Mouse (Mus musculus) urinary bladder, adult 2 months (tissue): ENCODE measurements around the gene Nop9. TPM values are rescaled to one million over a fixed set of nuclear protein-coding genes. Genes with fewer than 3 reads are reported as not detected.

Experiments used
- DNase-seq: peaks from one replicate; pipeline ENCODE4 v3.0.0; 2022; ENCODE audit warnings: low spot score
- polyA plus RNA-seq: library from polyadenylated mRNA; depleted of rRNA; stranded (reverse); fragments of >200 nt; gene quantifications from 2 replicates; pipeline ENCODE4 v1.2.3, GENCODE M21; 2012

Gene Nop9
- polyA plus RNA-seq, 1 experiment = 13.8 TPM

GRCm38 (mm10) chr14:55727889-55728685 lies 17.4 kb upstream of the Nop9 start:
- no peak for DNase-seq

- no peak for DNase-seq
Observed at GRCm38 (mm10) chr14:55730116-55730515, 15.4 kb upstream of the Nop9 start.

DNA sequence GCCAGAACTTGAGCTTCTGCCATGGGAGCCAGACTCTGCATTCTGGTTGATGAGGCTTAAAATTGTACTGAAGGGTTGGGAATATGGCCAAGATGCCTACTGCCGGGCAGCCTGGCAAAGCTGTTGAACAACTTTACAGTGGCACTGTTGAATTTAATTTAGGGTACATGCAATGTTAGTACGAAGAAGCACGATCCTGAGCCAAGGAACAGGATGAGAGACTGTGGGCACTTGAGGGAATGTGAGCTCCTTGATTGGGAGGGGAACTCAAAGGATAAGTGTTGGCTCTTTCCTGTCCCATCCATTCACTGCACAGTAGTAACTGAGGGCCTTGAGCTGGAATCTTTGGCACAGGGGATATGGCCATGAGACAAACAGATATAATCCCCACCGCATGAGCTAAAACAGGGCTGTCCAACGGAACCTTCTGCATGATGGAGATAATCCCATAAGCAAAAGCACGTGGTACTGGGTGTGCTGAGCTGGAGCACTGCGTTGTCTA lies 14.9 kb upstream of the Nop9 start:
- no peak for DNase-seq

- DNase-seq = no peak
Observed at GRCm38 (mm10) chr14:55733889-55734288, 11.6 kb upstream of the Nop9 start.

DNA sequence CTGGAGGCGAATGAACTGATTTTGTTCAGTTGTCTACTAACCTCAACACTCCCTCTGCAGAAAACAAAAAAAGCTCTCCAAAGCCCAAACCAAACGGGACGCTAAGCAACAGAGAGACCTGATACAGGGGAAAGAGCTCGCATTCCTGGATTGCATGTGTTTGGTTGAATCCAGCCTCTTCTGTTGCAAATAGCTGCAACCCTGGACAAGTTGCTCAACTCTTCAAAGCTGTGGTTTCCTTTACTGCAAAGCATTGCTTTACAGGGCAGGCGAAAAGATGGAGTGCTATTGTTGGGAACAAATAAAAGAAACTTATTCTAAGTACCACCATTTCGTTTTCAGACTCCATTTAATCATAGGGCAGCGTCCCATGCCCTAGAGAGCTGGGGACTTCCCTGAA lies 10.6 kb upstream of the Nop9 start:
- no peak for DNase-seq

- DNase-seq = no peak
Observed at GRCm38 (mm10) chr14:55735334-55735733, 10.2 kb upstream of the Nop9 start.

- DNase-seq = no peak
Observed at GRCm38 (mm10) chr14:55735758-55736157, 9.7 kb upstream of the Nop9 start.

GRCm38 (mm10) chr14:55737086-55737687 lies 8.3 kb upstream of the Nop9 start:
- no peak for DNase-seq

- peak; percentile 65 for DNase-seq
Observed at GRCm38 (mm10) chr14:55743711-55744110, 1.8 kb upstream of the Nop9 start.

DNA sequence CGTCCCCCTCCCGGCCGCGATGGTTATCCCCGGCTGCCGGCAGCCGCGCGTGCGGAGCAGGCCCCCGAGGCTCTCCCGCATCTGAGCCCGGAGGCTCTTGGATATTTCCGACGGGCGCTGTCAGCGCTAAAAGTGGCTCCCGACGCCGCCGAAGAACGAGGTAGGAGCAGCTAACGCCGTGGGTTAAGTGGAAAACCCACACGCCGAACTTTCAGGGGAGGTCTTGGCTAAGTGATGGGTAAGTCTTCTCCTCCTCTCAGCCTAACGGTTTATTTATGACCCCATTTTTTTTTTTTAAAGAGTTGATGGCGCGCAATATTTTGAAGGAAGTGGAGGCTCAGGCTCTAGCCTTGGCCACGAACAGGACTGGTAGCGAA lies 356 bp downstream of the Nop9 start:
- DNase-seq = no peak

DNA sequence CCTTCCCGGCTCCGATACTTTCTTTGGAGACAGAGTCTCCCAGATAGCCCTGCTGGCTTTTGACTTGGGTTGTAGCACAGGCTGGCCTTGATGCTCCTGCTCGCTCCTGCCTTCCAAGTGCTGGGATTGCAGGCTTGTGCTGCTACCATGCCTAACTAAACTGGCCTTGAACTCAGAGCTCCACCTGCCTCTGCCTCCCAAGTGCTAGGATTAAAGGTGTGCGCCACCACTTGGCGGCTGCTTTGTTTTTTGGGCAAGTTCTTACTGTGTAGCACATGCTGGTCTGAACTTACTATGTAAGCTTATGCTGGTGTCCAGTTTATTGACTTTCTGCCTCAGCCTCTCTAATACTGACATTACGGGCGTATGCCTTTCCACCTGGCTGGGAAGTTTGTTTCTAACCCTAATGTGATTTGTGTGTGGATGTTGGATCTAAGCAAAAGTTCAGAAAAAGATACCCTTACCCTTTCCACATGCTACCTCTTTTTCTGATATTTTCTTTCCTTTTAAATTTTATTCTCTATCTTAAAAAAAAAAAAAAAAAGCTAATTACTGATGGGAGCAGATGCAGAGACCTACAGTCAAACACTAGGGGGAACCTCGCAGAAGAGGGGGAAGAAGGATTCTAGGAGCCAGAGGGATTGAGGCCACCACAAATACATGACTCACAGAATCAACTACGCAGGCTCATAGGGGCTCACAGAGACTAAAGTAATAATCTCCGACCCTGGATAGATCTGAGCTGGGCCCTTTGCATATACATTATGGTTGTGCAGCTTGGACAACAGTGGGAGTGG lies 1.8 kb downstream of the Nop9 start:
- DNase-seq = no peak

DNA sequence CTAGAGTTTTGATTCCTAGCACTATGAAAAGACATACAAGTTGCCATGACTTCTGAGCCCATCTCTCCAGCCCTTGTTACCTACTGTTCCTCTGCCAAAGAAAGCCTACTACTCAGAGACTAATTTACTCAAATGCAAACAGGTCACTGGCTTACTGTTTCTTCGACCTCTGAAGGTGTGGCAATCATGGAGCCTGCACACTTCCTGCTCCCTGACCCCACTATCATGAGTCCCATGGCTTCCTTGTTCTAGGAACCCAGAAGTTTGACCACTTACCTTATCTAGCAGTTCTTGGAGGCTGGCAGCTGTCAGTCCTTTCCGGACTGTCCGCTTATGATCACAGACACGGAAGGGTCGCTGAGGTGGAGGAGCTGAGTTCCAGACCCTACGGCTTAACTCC lies 12.1 kb downstream of the Nop9 start:
- DNase-seq = no peak

GRCm38 (mm10) chr14:55758363-55758784 lies 12.9 kb downstream of the Nop9 start, which contains the start of gene Cideb:
Cideb (minus strand) TSS chr14:55758458.
- no peak for DNase-seq

DNA sequence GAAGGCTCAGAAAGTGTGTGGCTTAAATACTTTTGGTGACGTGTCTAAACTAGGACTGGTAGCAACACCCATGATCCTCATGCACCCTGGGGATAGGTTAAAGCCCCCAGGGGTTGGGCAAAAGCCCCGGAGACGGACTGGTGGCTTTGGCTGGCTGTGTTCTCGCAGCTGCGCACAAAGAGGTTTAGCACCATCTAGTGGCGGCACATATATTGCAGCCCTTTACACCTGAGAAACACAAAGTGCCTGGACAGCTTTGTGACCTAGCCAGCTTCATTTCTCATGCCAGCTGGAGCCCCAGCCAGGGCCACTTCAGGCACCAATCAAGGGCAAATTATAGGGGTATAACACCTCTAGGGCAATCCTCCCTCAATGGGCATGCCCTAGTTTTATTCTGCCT lies 14.7 kb downstream of the Nop9 start:
- peak; percentile 60 for DNase-seq

DNA sequence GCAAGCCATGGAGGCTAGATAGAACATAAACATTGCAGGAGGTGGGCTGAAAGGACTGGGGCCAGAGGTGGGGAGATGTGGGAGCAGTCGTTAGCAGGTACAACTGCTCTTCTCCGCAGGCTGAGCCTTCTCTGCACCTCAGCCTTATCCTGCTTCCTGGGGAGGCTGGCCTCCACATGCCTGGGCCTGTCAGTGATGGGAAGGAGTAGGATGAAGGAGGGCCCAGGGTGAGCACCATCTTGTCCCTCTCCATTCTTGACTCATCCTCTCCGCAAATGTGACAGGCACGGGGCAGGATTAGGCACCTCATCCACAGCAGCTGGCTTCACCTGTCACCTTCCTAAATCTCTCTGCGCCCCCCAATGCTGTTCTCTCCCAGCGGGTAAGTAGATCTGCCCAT lies 15.7 kb downstream of the Nop9 start, which contains the start of gene Ltb4r2:
TSS of gene Ltb4r2 (plus strand) at position 266 of the 400 bp plus-strand sequence.
- DNase-seq = no peak

- DNase-seq = no peak
Observed at GRCm38 (mm10) chr14:55762001-55762821, 16.7 kb downstream of the Nop9 start.

- DNase-seq = no peak
Observed at GRCm38 (mm10) chr14:55763166-55763565, 17.7 kb downstream of the Nop9 start.

DNA sequence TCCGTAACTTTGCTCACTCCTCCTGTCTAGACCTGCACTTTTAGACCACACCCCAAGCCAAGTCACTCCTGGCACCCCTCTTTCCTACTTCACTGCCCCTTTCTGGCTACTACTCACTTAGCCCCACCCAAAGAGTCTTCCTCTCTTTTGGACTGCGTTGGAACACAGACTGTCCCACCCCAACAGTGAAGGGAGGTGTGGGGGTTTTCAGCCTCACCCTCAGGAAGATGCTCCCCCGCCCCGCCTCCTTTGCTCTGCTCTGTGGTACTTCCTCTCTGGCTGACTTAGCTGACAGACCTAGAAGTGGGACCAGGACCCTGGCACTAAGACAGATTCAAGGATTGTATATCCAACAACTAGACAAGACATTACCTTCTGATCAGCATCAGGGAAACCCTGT lies 20.2 kb downstream of the Nop9 start, which contains the start of gene Ltb4r1:
TSS of gene Ltb4r1 (plus strand) at position 267 of the 400 bp plus-strand sequence.
- no peak for DNase-seq

- DNase-seq = peak; percentile 49
Observed at GRCm38 (mm10) chr14:55767519-55768414, 22.3 kb downstream of the Nop9 start.

DNA sequence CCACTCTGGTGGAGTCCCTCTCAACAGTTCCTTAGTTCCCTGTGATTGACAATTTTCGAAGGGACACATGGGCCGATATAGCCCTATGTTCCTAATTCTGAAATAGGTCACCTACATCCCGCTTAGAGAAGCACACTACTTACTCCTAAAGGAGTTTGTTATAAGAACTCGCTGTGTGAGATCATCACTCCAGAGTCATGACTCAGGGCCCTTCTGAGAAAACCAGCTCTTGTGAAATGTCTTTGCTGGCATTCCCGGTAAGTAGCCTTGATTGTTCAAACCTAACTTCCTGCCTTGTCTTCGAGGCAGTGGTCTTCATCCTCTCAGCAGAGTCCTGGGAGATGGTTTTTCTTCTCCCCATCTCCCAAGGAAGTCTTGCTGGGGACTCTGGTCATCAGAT lies 23.1 kb downstream of the Nop9 start:
- DNase-seq = no peak
